Mouse (Mus musculus): ENCODE data around the gene Cyren. TPM values are rescaled to one million over a fixed set of nuclear protein-coding genes. Genes with fewer than 3 reads are reported as not detected.

Gene Cyren
- total RNA-seq, 2 experiments from 2014 or later = 4.0 to 5.0 TPM

DNA sequence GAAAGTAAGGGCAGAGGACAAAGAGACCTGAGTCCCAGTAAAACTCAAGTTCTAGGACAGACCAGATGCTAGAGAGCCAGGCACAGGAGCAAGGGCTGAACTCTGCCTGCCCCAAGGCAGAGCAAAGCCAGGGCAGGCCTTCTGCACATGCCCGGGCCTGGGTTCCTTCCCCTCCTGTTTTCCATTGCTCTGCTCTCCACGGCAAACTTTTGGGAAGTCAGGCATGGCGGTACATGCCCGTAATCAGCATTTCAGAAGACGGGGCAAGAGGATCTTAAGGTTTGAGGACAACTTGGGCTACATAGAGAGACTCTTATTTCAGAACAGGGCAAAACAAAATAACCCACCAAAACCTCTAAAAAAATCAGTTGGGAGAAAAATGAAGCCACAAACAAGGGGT is 7.7 kb downstream of the Cyren start:
- intact Hi-C loops (cut with DNase I; ENCODE audit: low total_unique reads) = no loop called here
- DNase-seq = no peak

- intact Hi-C loops (cut with DNase I; ENCODE audit: low total_unique reads) = no loop called here
- DNase-seq = no peak
These were observed 8.5 kb downstream of the Cyren start for GRCm38 (mm10) chr6:34869225-34869915.

DNA sequence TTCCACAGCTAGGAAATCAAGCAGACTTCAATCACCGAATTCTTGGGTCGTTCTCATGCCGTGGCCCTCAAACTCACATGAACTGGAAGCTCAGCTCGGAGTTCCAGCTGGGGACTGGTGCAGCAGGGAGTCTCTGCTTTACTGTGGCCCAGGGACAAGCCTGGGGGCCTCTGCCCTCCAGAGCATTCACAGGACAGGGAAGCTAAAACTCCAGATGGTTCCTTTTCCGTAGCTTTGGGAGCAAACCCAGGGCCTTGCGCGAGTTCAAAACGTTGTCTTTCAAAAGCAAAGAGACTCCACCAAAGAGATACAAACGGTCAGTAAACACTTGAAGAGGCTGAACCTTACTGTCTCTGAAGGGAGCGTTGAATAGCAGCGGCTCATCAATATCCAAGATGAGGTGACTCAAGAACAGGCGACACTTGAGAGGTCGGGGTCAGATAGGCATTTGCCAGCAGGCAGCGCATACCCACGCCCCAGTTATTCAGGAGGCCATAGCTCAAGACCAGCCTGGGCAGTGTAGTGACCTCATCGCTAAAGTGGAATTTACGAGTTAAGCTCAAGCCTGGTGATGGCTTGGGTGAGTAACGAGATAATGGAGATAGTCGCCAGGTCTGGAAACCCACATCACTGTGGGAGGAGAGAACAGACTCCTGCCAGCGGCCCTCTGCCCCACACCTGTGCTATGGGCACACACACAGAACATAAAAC is 9.2 kb downstream of the Cyren start:
- no peak for DNase-seq
- intact Hi-C loops (cut with DNase I; ENCODE audit: low total_unique reads) = no loop called here

- intact Hi-C loops (cut with DNase I; ENCODE audit: low total_unique reads) = no loop called here
These were observed 9.9 kb downstream of the Cyren start for GRCm38 (mm10) chr6:34867995-34868350.

GRCm38 (mm10) chr6:34867301-34867994 is 10.4 kb downstream of the Cyren start:
- intact Hi-C loops (cut with DNase I; ENCODE audit: low total_unique reads) = no loop called here
- DNase-seq = no peak

More at GRCm38 (mm10) chr6:34867995-34868350, 9.9 kb downstream of the Cyren start:
- DNase-seq = no peak

DNA sequence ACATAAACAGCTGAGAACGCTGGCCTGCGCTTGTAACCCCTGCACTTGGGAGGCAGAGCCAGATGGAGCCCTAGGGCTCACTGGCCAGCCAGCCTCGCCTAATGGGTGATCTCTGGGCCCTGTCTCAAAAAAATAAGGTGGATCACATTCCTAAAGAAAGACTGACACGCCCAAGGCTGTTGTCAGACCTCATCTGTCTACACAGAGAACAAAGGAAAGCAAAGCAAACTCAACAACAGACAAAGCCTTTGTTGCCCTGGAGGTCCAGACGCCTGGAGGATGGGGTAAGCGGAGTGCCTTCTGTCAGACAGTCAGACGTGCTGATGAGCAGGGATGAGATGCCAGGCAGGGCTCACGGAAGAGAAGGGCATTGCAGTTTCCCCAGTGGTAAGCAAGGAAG is 11.1 kb downstream of the Cyren start:
- no peak for DNase-seq
- intact Hi-C loops (cut with DNase I; ENCODE audit: low total_unique reads) = no loop called here

DNA sequence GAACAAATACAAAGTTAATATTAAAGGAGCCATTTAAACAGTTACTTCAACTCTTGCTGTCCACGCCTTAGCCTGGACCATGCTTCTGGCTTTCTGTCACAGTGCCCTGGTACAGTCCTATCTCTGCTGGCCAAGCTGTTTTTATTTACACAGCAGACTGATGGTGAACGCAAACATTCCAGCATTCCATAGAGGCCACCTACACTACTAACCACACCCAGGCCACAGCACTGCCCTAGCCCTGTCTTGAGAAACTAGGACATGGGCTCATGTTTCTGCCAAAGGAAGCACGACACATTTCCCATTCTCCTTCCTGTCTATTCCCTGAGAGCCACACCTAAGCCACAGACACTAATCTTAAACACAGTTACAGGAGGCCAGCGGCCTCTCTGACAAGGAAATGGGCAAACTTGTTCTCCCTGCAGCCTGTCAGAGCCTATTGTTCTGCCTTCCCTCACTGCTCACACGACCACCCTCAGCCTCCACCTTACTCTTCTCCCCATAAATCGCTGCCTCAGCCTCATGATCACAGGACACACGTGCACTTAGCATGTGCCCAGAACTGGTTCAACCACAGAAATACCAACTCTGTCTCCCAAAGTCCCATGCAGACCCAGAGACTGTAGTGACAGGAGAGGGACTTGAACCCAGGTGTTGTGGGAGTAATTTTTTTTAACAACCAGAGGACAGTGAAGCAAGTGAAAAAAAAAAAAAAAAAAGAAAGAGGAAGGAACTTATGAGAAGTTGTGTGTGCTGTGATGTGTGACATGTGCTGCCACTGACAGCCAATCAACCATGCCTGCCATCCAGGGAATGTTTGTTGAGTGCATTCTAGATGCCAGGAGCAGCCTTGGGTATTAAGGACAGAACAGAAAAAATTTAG is 11.9 kb downstream of the Cyren start:
- intact Hi-C loops (cut with DNase I; ENCODE audit: low total_unique reads) = no loop called here

DNA sequence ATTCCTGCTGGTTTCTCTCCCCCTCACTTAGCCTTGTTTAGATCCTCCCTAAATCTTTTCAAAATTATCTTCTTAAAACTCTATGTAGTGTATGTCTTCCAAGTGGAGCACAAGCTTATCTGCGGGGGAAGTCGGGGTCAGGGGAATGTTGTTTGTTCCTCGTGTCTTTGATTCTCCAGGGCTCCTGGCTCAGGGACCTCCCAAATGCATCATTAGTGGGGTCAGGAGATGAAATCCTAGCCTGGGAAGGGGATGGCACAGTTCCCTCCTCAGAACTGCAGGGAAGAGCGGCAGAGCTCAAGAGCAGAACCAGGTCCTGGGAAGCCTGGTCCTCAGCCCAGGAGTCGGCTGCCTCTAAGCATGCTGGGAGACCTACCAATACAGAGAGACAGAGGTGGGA is 12.6 kb downstream of the Cyren start:
- DNase-seq = no peak
- intact Hi-C loops (cut with DNase I; ENCODE audit: low total_unique reads) = no loop called here

More for the DNA sequence above, 11.9 kb downstream of the Cyren start:
- no peak for DNase-seq

DNA sequence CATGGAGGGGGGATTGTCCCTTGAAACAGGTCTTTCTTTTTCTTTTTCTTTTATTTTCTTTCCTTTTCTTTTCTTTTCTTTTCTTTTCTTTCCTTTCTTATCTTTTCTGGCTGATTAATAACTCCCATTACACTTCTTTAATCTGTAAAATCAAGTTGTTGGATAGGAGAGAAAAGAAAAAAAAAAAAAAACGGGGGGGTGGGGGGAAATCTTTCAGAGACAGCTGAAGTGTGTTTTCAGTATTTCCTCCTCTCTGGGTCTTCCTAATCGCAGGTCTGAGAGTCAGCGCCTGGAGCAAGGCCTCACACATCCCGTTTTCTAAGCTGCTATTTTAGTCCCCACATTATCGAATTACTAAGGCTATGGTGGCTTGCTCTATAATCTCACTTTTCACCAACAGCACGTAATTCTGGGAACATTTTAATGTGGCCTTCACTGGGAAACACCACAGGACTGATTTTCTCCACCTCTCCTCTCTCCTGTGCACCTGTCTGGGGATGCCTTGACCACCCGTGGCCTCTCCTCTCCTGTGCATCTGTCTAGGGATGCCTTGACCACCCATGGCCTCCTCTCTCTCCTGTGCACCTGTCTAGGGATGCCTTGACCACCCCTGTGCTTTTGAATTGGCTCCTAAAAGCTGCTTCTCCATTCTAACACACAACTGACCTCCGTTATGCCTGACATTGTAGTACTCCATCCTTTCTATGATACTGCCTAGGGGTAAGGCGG is 13.9 kb downstream of the Cyren start:
- intact Hi-C loops (cut with DNase I; ENCODE audit: low total_unique reads) = no loop called here
- no peak for DNase-seq

DNA sequence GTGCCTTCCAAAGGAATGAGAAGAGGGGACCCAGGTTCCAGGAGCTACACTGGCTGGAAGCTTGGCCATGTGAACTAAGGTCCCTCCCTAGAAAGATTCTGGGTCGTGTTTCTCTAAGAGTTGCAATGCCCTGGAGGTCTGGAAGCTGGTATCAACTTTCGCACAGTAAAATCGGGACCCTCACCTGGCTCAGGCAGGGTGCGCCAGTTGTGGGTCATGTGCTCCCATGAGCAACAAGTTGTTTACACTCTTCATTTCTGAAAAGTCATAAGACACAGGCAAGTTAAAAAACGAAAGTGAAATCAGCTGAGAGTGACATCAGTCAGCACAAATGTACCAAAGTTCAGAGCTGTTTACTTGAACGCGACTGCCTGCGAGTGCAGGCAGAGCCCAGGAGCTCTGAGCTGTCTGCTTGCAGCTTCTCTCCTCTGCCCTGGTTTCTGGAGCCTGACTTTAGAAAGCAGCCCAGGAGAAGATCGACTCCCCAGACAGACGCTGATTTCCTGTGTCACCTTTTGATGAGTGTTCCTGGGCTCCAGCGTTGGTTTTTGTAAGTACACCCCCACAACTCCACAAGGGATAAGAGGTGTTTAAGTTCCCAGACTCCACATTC is 15.0 kb downstream of the Cyren start, which contains the start of gene Tmem140:
Gene Tmem140, plus strand, starts transcription at position 356 of the 613 bp plus-strand sequence.
- intact Hi-C loops (cut with DNase I; ENCODE audit: low total_unique reads) = no loop called here
- DNase-seq = no peak

DNA sequence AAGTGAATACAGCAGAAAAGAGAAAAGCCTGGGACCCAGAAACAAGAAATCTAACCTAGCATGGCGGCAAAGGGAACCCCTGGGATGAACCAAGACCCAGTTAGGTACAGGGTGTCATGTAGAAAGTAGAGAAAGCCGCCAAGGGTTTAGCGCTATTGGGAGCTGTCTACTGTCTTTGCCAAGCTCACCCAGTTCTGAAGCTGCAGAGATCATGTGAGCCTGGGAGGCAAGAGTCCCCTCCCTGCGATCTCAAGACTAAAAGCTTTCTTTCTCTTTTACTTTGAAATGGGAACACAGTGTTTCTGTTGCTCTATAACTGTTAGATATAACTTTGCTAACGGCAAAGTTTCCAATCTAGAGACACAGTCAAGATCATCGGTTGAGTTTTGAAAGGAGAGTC is 15.5 kb downstream of the Cyren start:
- intact Hi-C loops (cut with DNase I; ENCODE audit: low total_unique reads) = no loop called here
- no peak for DNase-seq

GRCm38 (mm10) chr6:34861546-34862053 is 16.3 kb downstream of the Cyren start:
- intact Hi-C loops (cut with DNase I; ENCODE audit: low total_unique reads) = no loop called here
- no peak for DNase-seq

- DNase-seq = no peak
- intact Hi-C loops (cut with DNase I; ENCODE audit: low total_unique reads) = no loop called here
These were observed 45.5 kb downstream of the Cyren start for GRCm38 (mm10) chr6:34832352-34832751.

DNA sequence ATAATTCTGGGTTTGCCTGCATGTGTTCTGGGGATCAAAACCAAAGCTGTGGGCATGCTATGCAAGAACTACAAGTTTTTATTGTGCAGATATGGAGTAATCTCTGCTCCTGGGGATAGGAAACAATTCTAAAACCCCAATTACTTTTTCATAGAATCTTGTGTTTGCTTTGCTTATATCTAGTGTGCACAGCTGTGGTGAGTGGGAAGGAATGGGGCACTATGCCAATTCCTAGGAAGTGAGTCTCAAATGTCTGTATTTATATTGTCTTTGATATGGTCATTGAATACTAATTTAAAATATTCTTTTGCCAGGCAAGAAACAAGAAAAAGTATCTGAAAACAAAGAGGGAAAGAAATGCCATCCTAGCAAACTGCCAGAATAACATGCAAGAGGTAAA is 53.5 kb downstream of the Cyren start:
- intact Hi-C loops (cut with DNase I; ENCODE audit: low total_unique reads) = no loop called here
- DNase-seq = no peak

Other genes with a start within 250 kb of the Cyren start
- 1 to 10 TPM; 3.0 to 3.9 TPM for gene Agbl3, start 97.6 kb downstream of the Cyren start, total RNA-seq (2021)
- 10 to 100 TPM; 12.7 to 15.5 TPM for gene Tmem140, start 14.9 kb downstream of the Cyren start, total RNA-seq (2021)
- gene Wdr91, start 32.8 kb upstream of the Cyren start, total RNA-seq (2021) = 1 to 10 TPM; 9.3 to 9.7 TPM
- not detected for gene Stra8, start 42.1 kb upstream of the Cyren start, total RNA-seq (2021)
- gene Slc23a4, start 110.3 kb upstream of the Cyren start, total RNA-seq (2021) = under 1 TPM in 1 of 2 experiments, not detected in 1; 0.11 TPM

Measured in gastrocnemius, postnatal 14 days (tissue).